11 mouse cellular contexts compared by ENCODE assay signal in genomic region chr9:27375746-27376145, GRCm38 (mm10).
DNase-seq lines count a peak whose midpoint lies in the region.
"Had no signal": no experiment of that assay in that cellular context is flagged by ENCODE, and none has a peak within 500 bp of the region (broad histone marks: within the 10 kb centered on the region; RNA-seq: fewer than 3 reads in every experiment).

No protein-coding gene starts in this region.

- peak; percentile 53 for DNase-seq in cerebellum, adult 11-12 months
- no peak for DNase-seq in cerebellum, postnatal 4 days (ENCODE audit: low spot score in 2 of 2)
- peak; percentile 44 to 59 for DNase-seq in cerebellum, adult 18-20 months
- DNase-seq in cerebellum, adult 9-11 months = peak; percentile 65
- DNase-seq in ovary, adult 18-20 months (ENCODE audit: low spot score) = no peak
- DNase-seq in heart, adult 9 months (ENCODE audit: low spot score in 2 of 2) = no peak
- no peak for DNase-seq in kidney, adult 8-10 months
- DNase-seq: adrenal gland, adult 2 months; adrenal gland, postnatal 25 days; gastrocnemius, postnatal 10 days; heart, adult 18-20 months had no signal

Comparison
In these comparisons a context has a peak if more than half of its experiments do, and no peak if none do; other contexts are left out.
1. DNase-seq: peak in cerebellum, adult 11-12 months (single experiment), cerebellum, adult 18-20 months (2 of 2) and cerebellum, adult 9-11 months (single experiment); none in cerebellum, postnatal 4 days (0 of 2), ovary, adult 18-20 months (single experiment), heart, adult 9 months (0 of 2) and kidney, adult 8-10 months (0 of 2).